Mouse (Mus musculus): ENCODE measurements around the gene Dnah2. TPM values are rescaled to one million over a fixed set of nuclear protein-coding genes. Genes with fewer than 3 reads are reported as not detected.

The Dnah2 gene
- polyA plus RNA-seq, 1 experiment from 2014 or later = 0.20 TPM

GRCm38 (mm10) chr11:69463996-69464395 is 84.9 kb downstream of the Dnah2 start:
- H3K4me3 ChIP-seq (replicated peaks) = no peak overlapping the region
- no peaks in the 10 kb centered on the region for H3K4me1 ChIP-seq (replicated peaks)
- no peak overlapping the region for H3K27ac ChIP-seq (replicated peaks)
- no peaks in the 10 kb centered on the region for H3K9me3 ChIP-seq (replicated peaks)
- WGBS (ENCODE audit: insufficient replicate concordance) = 85% methylated on average over 7 of the region's 7 CpGs
- no peak overlapping the region for H3K9ac ChIP-seq
- H3K4me2 ChIP-seq = no peak overlapping the region
- H3K27me3 ChIP-seq = peaks cover 11% of the 10 kb centered on the region; the same call in 1 of the 2 replicates
- H3K36me3 ChIP-seq (replicated peaks) = no peaks in the 10 kb centered on the region
- no peak for ATAC-seq (ENCODE audit: insufficient read depth)

DNA sequence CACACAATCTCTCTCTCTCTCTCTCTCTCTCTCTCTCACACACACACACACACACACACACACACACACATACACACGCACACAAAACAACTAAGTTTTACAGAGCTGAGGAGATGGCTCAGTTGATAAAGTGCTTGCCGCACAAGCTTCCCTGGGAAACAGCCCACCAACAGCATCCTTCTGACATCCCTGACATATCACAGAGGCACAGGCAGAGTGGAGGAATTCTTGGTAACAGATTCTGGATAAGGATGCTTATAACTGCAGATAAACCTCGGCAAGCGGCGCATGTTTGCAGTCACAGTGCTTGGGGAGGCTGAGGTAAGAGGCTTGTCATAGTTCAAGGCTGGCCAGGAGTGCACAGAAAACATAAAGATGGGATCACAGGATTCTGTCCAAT is 87.3 kb downstream of the Dnah2 start:
- no peak for ATAC-seq (ENCODE audit: insufficient read depth)
- Histone ChIP-seq H3K36me3 (replicated peaks) (no peaks in the 10 kb centered on the region), H3K4me3 (replicated peaks) (no peak overlapping the region), H3K9me3 (replicated peaks) (no peaks in the 10 kb centered on the region), H3K27ac (replicated peaks) (no peak overlapping the region), H3K27me3 (peaks cover 5% of the 10 kb centered on the region; the same call in 1 of the 2 replicates), H3K9ac (no peak overlapping the region), H3K4me1 (replicated peaks) (peaks cover 14% of the 10 kb centered on the region), H3K4me2 (no peak overlapping the region)
- 21% methylated on average over 5 of the region's 5 CpGs for WGBS (ENCODE audit: insufficient replicate concordance)

DNA sequence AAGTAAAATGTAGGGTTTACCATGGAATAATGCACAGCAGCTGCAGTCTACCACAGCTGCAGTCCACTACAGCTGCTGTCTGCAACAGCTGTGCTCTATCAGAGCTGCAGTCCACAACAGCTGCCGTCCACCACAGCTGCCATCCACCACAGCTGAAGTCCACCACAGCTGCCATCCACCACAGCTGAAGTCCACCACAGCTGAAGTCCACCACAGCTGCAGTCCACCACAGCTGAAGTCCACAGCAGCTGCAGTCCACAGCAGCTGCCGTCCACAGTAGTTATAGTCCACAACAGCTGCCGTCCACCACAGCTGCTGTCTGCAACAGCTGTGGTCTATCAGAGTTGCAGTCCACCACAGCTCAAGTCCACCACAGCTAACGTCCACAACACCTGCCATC is 89.0 kb downstream of the Dnah2 start:
- Histone ChIP-seq H3K9me3 (replicated peaks) (no peaks in the 10 kb centered on the region), H3K36me3 (replicated peaks) (no peaks in the 10 kb centered on the region), H3K4me1 (replicated peaks) (peaks cover 17% of the 10 kb centered on the region), H3K27ac (replicated peaks) (no peak overlapping the region), H3K4me3 (replicated peaks) (no peak overlapping the region), H3K27me3 (no peaks in the 10 kb centered on the region), H3K4me2 (no peak overlapping the region), H3K9ac (no peak overlapping the region)
- WGBS (ENCODE audit: insufficient replicate concordance) = 64% methylated on average over 4 of the region's 4 CpGs
- no peak for ATAC-seq (ENCODE audit: insufficient read depth)

GRCm38 (mm10) chr11:69457006-69457579 is 91.8 kb downstream of the Dnah2 start:
- H3K4me1 ChIP-seq (replicated peaks) = peaks cover 20% of the 10 kb centered on the region
- no peaks in the 10 kb centered on the region for H3K36me3 ChIP-seq (replicated peaks)
- H3K27me3 ChIP-seq = no peaks in the 10 kb centered on the region
- no peaks in the 10 kb centered on the region for H3K9me3 ChIP-seq (replicated peaks)
- WGBS (ENCODE audit: insufficient replicate concordance) = 29% methylated on average over 6 of the region's 6 CpGs
- no peak overlapping the region for H3K4me2 ChIP-seq
- ATAC-seq (ENCODE audit: insufficient read depth) = peak; percentile 57
- H3K27ac ChIP-seq (replicated peaks) = no peak overlapping the region
- H3K9ac ChIP-seq = no peak overlapping the region
- no peak overlapping the region for H3K4me3 ChIP-seq (replicated peaks)

- WGBS (ENCODE audit: insufficient replicate concordance) = 50% methylated on average over 23 of the region's 23 CpGs
- ATAC-seq (ENCODE audit: insufficient read depth) = no peak
- Histone ChIP-seq H3K4me1 (replicated peaks) (peaks cover 15% of the 10 kb centered on the region), H3K4me2 (no peak overlapping the region), H3K4me3 (replicated peaks) (no peak overlapping the region), H3K27ac (replicated peaks) (no peak overlapping the region), H3K36me3 (replicated peaks) (no peaks in the 10 kb centered on the region), H3K9ac (no peak overlapping the region), H3K27me3 (0 out of 2 replicates have a peak, but pooled peaks cover 7% of the 10 kb centered on the region), H3K9me3 (replicated peaks) (no peaks in the 10 kb centered on the region)
Observed at GRCm38 (mm10) chr11:69452114-69452867, 96.6 kb downstream of the Dnah2 start.

DNA sequence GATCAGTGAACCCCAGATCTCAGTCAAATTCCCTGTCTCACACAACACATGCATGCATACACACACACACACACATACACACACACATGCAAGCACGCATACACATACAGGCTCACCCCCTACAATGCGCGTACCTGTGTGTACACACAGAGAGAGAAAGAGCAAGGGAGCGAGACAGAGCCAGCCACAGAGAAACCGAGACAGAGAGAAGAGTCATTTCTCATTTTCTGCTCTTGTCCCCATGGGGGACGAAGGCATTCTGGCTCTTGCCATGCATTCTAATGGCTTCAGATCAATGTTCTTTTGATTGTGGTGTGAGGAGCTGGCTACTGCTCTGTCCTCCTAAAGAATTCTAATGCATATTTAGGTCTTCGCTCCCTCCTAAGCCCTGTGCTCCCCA is 101.6 kb downstream of the Dnah2 start:
- 0 out of 2 replicates have a peak, but pooled peaks cover 7% of the 10 kb centered on the region for H3K27me3 ChIP-seq
- no peak overlapping the region for H3K4me2 ChIP-seq
- H3K9me3 ChIP-seq (replicated peaks) = no peaks in the 10 kb centered on the region
- H3K36me3 ChIP-seq (replicated peaks) = no peaks in the 10 kb centered on the region
- H3K4me1 ChIP-seq (replicated peaks) = peaks cover 4% of the 10 kb centered on the region; the same call in 1 of the 2 replicates
- no peak overlapping the region for H3K27ac ChIP-seq (replicated peaks)
- no peak overlapping the region for H3K9ac ChIP-seq
- no peak overlapping the region for H3K4me3 ChIP-seq (replicated peaks)
- WGBS (ENCODE audit: insufficient replicate concordance) = 76% methylated on average over 7 of the region's 7 CpGs
- no peak for ATAC-seq (ENCODE audit: insufficient read depth)

DNA sequence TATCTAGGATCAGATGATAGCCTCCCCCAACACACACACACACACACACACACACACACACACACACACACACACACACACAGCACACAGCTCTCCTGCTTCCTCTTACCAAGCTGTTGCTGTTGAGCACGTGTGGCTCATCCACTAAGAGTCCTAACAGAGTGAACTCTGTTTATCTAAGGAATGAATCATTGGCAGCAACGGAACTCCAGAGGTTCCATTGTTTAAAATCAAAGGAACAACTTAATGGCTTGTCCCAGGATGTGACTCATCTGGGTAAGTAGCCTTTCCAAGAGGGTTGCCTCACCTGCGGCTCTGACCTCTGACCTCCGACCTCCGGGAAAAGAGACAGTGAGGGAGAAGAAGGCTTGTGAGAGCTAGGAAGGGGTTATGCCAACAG is 105.6 kb downstream of the Dnah2 start:
- 30% methylated on average over 5 of the region's 5 CpGs for WGBS (ENCODE audit: insufficient replicate concordance)
- no peak overlapping the region for H3K27ac ChIP-seq (replicated peaks)
- no peaks in the 10 kb centered on the region for H3K9me3 ChIP-seq (replicated peaks)
- ATAC-seq (ENCODE audit: insufficient read depth) = no peak
- no peaks in the 10 kb centered on the region for H3K4me1 ChIP-seq (replicated peaks)
- no peak overlapping the region for H3K9ac ChIP-seq
- no peaks in the 10 kb centered on the region for H3K36me3 ChIP-seq (replicated peaks)
- H3K4me2 ChIP-seq = no peak overlapping the region
- H3K4me3 ChIP-seq (replicated peaks) = no peak overlapping the region
- H3K27me3 ChIP-seq = no peaks in the 10 kb centered on the region

GRCm38 (mm10) chr11:69437291-69437690 is 111.6 kb downstream of the Dnah2 start:
- no peak for ATAC-seq (ENCODE audit: insufficient read depth)
- no peaks in the 10 kb centered on the region for H3K36me3 ChIP-seq (replicated peaks)
- H3K9ac ChIP-seq = no peak overlapping the region
- H3K4me2 ChIP-seq = no peak overlapping the region
- H3K9me3 ChIP-seq (replicated peaks) = no peaks in the 10 kb centered on the region
- 39% methylated on average over 3 of the region's 3 CpGs for WGBS (ENCODE audit: insufficient replicate concordance)
- no peaks in the 10 kb centered on the region for H3K27me3 ChIP-seq
- 0 out of 2 replicates have a peak, but pooled peaks cover 2% of the 10 kb centered on the region for H3K4me1 ChIP-seq (replicated peaks)
- no peak overlapping the region for H3K27ac ChIP-seq (replicated peaks)
- no peak overlapping the region for H3K4me3 ChIP-seq (replicated peaks)

- no peaks in the 10 kb centered on the region for H3K36me3 ChIP-seq (replicated peaks)
- no peak overlapping the region for H3K9ac ChIP-seq
- no peak overlapping the region for H3K27ac ChIP-seq (replicated peaks)
- no peak for ATAC-seq (ENCODE audit: insufficient read depth)
- no peak overlapping the region for H3K4me3 ChIP-seq (replicated peaks)
- 53% methylated on average over 6 of the region's 6 CpGs for WGBS (ENCODE audit: insufficient replicate concordance)
- peaks cover 4% of the 10 kb centered on the region; the same call in 1 of the 2 replicates for H3K4me1 ChIP-seq (replicated peaks)
- H3K4me2 ChIP-seq = no peak overlapping the region
- H3K9me3 ChIP-seq (replicated peaks) = no peaks in the 10 kb centered on the region
- no peaks in the 10 kb centered on the region for H3K27me3 ChIP-seq
Observed at GRCm38 (mm10) chr11:69433189-69433588, 115.7 kb downstream of the Dnah2 start.

- Histone ChIP-seq H3K9ac (no peak overlapping the region), H3K27ac (replicated peaks) (no peak overlapping the region), H3K9me3 (replicated peaks) (no peaks in the 10 kb centered on the region), H3K4me3 (replicated peaks) (no peak overlapping the region), H3K4me2 (no peak overlapping the region), H3K27me3 (no peaks in the 10 kb centered on the region), H3K4me1 (replicated peaks) (peaks cover 4% of the 10 kb centered on the region; the same call in 1 of the 2 replicates), H3K36me3 (replicated peaks) (no peaks in the 10 kb centered on the region)
- WGBS (ENCODE audit: insufficient replicate concordance) = 62% methylated on average over 11 of the region's 11 CpGs
- ATAC-seq (ENCODE audit: insufficient read depth) = no peak
Observed at GRCm38 (mm10) chr11:69432640-69432982, 116.3 kb downstream of the Dnah2 start.

GRCm38 (mm10) chr11:69431829-69432639 is 116.9 kb downstream of the Dnah2 start:
- Histone ChIP-seq H3K36me3 (replicated peaks) (no peaks in the 10 kb centered on the region), H3K27ac (replicated peaks) (no peak overlapping the region), H3K9me3 (replicated peaks) (no peaks in the 10 kb centered on the region), H3K9ac (no peak overlapping the region), H3K4me1 (replicated peaks) (peaks cover 4% of the 10 kb centered on the region; the same call in 1 of the 2 replicates), H3K4me3 (replicated peaks) (no peak overlapping the region), H3K27me3 (no peaks in the 10 kb centered on the region), H3K4me2 (no peak overlapping the region)
- no peak for ATAC-seq (ENCODE audit: insufficient read depth)
- 27% methylated on average over 11 of the region's 11 CpGs for WGBS (ENCODE audit: insufficient replicate concordance)
